Mouse (Mus musculus): ENCODE data around the gene Slc7a8.

The Slc7a8 gene

DNA sequence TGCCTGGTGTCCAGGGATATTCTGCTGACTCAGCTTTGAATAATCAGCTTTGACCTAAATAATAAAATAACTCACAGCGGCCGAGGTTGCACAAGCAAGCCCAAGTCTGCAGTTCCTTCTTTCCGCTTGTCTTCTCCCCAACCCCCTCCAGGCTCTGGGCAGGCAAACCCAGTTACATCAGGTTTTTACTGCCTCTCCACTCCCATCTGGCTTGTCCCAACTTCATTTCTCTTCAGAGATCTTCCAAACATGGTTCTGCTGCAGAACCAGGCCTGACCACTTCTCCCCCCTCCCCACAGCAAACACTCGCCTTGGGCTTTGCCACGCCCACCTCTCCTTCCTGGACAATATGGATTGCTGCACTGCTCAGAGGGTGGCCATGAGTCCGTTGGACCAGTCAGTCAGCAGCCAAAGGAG, 27.1 kb downstream of the Slc7a8 start:
- ChIA-PET CTCF (interaction anchor here in 3 of 4 experiments (0.6 to 1.4 kb wide), 5 partner anchors 31 to 502 kb away, joined by 3 to 6 read pairs (median 3); no protein-coding TSS in a partner anchor), POLR2A (interaction anchor here in 2 of 4 experiments (0.7 to 1.5 kb wide), 4 partner anchors 18 to 324 kb away, joined by 3 to 5 read pairs (median 3); partner anchors contain the start of gene Ngdn (in 1 of the 2))

DNA sequence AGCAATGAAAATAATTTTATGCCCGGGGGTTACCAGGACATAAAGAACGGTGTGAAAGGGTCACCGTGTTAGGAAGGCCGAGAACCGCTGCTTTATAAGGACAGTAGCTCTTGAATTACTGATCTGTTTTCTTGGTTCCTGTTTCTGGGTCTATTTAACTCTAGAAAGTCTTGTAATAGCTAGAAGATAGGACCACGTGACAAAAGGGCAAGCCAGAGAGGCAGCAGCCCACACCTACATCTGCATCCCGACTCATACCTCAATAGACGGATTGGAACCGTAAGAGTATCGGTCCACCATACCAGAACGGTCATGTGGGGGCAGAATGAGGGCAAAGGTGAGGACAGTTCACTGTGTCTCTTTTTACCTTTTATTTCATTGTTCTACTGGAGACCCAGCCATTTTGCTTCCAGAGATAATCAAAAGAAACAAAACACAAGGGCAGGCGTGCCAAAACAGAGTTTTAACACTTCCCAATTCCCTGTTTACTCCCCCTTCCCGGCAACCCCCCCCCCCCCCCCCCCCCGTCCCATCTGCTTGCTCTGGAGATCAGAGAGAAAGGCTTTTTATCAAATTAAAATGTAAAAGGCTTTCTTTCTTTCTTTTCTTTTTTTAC, 27.7 kb downstream of the Slc7a8 start:
- CTCF ChIA-PET = interaction anchor here in 2 of 4 experiments (0.6 to 1.4 kb wide), 2 partner anchors 32 to 502 kb away, joined by 3 to 6 read pairs; no protein-coding TSS in a partner anchor
- POLR2A ChIA-PET = interaction anchor here in 2 of 4 experiments (0.7 to 1.5 kb wide), 3 partner anchors 27 to 261 kb away, joined by 3 read pairs; partner anchors contain the start of gene Ngdn (in 1 of the 2)

DNA sequence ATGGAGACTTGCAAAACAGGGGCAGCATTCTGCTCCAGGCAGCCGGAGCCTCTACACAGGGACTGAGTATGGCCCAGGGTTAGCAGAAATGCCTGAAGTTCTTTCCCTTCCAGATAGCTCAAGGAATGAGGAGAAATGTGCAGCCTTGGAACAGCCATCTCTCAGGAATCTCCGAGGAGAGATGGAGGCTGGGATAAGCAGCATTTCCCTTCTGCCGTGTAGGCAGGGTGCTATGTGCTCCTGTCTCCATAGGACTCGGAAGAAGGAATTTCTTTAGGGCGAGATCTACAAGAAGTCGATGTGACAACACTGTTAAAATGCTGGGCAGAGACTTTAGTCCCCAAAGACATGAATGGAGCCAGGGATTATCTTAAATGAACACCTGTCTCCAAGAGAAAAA, 28.8 kb downstream of the Slc7a8 start:
- CTCF ChIA-PET = interaction anchor here in 1 of 4 experiments (0.6 to 1.4 kb wide), 2 partner anchors 33 to 272 kb away, joined by 3 read pairs; no protein-coding TSS in a partner anchor
- POLR2A ChIA-PET = interaction anchor here in 1 of 4 experiments (1.0 kb wide), 1 partner anchor 28 kb away, joined by 3 read pairs; no protein-coding TSS in a partner anchor

DNA sequence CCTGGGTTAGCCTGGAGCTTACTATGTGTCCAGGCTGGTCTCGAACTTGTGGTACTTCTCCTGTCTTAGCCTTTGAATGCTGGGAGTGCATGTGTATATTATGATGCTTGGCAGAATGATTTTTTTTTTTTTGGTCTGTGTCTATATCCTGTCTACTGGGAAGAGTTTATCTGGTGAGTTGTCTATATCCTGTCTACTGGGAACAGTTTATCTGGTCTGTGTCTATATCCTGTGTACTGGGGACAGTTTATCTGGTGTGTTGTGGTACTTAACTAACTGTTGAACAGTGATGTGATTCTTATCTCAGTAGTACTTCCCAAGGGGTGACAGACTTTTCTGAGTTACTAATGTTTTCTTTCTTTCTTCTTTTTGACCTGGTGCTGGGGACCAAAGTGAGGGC, 30.0 kb downstream of the Slc7a8 start:
- ChIA-PET POLR2A (no interaction called here), CTCF (interaction anchor here in 2 of 4 experiments (0.5 to 0.6 kb wide), 2 partner anchors 14 to 223 kb away, joined by 3 to 7 read pairs; no protein-coding TSS in a partner anchor)

DNA sequence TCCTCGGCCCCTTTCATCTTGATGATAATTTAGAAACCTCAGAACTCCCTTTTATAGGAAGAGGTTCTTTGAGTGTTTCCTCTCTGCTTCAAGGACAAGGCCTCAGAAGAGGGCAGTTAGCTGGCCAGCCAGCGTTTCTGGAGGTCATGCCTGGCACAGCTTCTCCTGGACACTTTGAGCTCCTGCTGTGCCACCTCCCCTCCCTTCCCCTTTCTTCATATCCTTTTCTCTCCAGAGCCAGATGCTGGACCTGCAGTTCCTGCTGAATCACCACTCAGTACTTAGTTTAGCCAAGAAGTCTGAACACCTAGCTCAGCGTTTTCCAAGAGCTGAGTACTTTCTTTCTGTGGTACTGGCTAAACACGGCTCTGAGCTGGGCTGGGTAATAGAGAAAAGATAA, 32.5 kb downstream of the Slc7a8 start:
- POLR2A ChIA-PET = interaction anchor here in 3 of 4 experiments (0.6 to 3.0 kb wide), 6 partner anchors 16 to 127 kb away, joined by 3 to 12 read pairs (median 3); partner anchors contain the start of gene 1700123O20Rik (in 1 of the 3)
- CTCF ChIA-PET = interaction anchor here in 2 of 4 experiments (1.2 to 2.6 kb wide), 2 partner anchors 37 to 94 kb away, joined by 3 to 8 read pairs; no protein-coding TSS in a partner anchor

DNA sequence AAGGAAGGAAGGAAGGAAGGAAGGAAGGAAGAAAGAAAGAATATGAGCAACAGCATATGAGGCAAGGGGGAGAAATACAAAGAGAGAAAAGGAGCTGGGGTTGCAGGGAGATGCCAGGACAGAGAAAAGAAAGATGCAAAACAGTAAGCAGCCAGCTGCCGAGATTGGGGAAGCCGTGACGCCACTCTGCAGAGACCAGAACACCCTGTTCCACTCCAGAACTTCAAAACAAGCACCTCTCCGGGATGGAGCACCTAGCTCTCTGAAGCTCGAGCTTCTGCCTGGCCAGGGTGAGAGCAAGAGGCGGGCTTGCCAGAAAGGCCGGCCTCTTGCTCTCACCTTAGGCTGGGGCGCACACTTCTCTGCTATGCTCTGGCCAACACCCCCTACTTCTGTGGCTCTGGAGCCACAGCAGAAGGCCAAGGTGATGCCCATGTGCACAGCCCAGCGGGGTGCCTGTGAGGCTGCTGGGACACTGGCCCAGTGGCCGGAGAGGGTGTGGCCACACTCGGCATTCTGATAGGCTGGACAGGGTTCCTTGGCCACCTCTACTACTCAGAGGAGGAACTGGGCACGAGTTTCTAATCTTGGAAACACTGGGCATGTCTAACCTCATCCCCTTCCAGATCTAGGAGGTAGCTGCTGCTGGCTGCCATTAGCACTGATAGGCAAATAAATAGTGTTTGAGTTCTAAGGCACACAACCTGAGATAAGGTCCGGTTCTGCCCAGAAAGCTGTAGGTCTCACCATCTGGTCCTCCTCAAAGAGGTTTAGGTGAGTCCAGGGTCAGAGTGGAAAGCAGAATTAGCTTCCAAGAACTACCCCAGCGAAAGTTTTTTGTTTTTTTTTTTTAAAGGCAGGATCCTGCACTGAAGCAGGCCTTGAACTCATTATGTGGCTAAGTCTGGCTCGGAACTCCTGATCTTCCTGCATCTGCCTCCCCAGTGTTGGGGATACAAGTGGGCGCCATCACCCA, 33.5 kb downstream of the Slc7a8 start:
- CTCF ChIA-PET = interaction anchor here in 2 of 4 experiments (0.5 to 2.6 kb wide), 3 partner anchors 38 to 944 kb away, joined by 3 to 8 read pairs (median 4); no protein-coding TSS in a partner anchor

DNA sequence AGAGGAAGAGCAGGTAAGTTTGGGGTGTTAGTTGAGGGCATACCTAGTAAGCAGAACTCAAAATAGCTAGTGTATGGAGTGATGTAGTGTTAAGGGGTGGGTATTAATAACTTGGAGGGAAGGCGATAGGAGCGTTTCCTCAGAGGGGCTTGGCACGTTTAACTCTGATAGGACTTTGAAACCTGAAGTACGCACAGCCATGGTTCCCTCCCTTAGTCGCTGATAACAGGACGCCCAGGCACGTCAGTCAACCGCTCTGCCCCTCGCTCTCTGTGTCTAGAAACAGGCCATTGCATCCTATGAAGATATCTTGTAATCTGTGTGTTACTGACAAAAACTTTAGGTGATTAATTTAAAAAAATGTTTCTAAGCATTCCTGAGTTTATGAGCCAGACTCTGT, 35.7 kb downstream of the Slc7a8 start:
- ChIA-PET CTCF (no interaction called here), POLR2A (no interaction called here)

More for the DNA sequence above, 33.5 kb downstream of the Slc7a8 start:
- POLR2A ChIA-PET = interaction anchor here (0.6 to 3.0 kb wide), 10 partner anchors 24 to 271 kb away, joined by 3 to 12 read pairs (median 3); partner anchors contain the start of gene 1700123O20Rik (in 1 of the 4)

DNA sequence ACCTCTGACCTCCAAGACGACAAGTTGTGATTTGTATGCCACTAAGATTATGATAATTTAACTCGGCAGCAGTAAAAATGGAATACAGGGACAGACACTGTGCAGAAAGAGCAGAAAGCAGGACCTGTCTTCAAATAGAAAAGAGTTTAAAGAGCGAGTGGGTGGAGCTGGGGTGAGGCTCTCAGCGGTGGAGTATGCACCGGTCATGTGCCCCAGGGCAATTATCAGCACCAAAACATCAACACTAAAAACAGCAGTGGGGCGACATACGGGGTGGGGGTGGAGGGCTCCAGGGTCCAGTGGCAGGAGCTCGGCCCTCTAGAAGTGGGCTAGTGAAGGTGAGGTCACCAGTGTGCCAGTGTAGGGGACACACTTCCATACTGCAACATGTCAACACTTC, 37.3 kb downstream of the Slc7a8 start:
- ChIA-PET POLR2A (no interaction called here), CTCF (interaction anchor here in 3 of 4 experiments (0.5 to 0.9 kb wide), 3 partner anchors 41 to 96 kb away, joined by 3 to 4 read pairs (median 3); no protein-coding TSS in a partner anchor)

DNA sequence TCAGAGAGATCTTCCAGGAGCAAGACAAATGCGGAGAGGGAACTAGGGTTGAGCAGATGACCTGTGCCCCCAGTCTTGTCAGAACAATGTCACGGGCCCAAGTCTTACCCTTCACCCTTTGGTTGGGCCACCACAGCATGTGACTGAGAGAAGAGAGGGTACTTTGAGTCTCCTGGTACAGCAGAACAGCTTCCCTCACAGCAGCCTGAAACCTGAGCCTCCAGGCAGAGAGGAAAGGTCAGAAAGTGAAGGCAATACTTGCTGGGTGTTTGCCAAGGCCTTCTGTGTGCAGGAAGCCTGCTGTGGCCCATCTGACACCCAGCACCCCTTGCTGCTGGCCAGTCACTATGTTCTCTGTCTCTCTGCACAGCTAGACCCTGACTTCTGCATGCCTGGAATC, 39.4 kb downstream of the Slc7a8 start:
- POLR2A ChIA-PET = no interaction called here
- CTCF ChIA-PET = interaction anchor here in 1 of 4 experiments (0.6 kb wide), 1 partner anchor 320 kb away, joined by 3 read pairs; no protein-coding TSS in a partner anchor

DNA sequence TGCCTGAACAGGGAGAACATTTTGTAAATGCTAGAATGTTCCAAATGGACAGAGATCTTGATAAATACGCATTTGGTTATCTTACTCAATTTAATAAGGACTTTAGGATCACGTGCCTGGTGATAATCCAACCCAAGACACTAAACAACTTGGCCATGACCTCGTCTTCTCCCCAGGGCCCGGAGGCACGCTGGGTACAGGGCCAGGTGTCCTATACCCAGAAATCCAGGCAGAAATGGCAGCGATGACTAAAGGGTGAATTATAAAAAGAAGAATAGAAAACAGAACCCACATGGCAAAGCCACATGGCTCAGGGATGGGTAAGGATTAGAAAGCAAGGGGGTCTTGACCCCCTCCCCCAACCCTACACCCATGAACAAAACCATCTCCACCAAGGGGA, 40.0 kb downstream of the Slc7a8 start:
- POLR2A ChIA-PET = no interaction called here
- CTCF ChIA-PET = no interaction called here

DNA sequence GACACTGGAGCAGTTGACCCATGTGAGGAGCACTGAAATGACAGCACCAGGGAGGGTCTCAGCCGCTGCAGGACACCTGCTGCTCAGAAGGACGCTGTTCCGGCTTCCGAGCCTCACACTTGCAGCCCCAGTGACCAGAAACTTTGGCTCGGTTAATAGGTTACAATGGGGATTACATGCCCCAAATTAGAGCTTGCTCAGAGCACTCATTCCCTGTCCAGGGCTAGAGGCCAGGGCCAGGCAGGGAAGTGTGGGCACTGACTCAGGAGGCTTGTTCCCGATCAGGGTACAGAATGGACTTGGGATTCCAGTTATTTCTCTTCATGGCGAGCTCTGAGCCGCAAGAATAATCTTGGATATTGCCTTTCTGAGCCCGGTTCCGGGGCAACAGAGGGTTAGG, 44.1 kb downstream of the Slc7a8 start:
- POLR2A ChIA-PET = interaction anchor here in 1 of 4 experiments (1.3 kb wide), 1 partner anchor 16 kb away, joined by 3 read pairs; no protein-coding TSS in a partner anchor
- CTCF ChIA-PET = no interaction called here

DNA sequence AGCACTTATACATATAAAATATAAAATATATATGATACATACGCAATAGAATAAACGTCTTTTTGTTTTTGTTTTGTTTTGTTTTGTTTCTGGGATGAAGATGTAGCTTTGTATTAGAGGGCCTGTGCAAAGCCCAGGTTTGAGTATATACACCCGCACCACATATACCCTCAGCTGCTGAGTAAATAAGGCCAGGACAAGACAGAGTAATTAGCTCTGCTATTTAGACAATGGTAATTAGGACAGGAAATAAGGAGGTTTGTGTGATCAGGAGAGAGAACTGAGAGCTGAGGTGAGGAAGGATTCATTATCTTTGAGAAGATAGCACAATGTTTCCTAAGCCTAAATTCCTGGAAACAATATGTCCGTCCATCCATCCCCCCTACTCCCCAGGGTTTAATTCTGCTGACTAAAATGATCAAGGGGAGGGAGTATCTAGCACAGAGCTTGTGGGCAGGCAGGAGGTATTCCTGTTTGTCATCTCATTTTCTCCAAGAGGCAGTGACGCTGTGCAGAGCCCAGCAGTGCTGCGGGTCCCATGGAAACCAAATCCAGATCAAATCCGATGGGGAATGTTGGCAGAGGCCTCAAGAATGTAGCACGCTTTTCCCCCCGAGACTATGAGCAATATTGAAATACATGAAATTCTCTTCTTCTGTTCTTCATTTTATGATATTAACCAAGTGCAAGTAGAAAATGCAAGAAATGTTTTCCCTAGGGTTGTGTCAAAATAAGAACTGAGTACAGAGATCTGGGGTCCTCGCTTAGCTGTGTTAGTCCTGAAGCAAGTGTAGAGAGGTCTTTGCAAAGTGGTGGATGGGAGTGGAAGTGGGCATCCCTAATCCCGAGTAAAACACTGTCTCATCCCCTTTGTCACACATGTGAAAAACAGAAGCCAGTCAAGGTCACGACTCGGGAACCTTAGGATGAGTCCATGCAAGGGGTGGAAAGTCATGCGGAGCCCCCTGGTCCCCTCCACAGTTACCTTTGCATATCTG, 44.9 kb downstream of the Slc7a8 start:
- ChIA-PET POLR2A (interaction anchor here in 2 of 4 experiments (0.6 to 1.3 kb wide), 5 partner anchors 9 to 156 kb away, joined by 3 to 4 read pairs (median 3); partner anchors contain the start of genes 1700123O20Rik (in 1 of the 2) and Acin1 (in 1 of the 2)), CTCF (no interaction called here)

DNA sequence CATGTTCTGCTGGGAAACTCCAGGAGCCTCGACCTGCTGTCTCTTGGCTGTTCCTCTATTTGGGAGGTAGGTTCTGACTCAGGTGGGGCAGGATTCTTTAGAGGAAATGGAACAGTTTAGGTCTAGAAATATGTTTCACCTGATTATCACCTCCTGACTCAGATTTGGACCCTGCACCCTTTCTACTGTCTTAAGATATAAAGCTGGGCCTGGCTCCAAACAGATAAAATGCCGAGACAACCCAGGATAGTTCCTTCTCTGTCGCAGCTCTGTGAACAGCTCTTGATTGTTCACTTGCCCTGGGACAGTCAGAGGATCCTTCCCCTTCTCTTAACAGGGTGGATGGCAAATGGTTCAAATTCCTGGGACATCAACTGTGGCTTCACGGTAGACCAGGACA, 46.5 kb downstream of the Slc7a8 start:
- ChIA-PET CTCF (no interaction called here), POLR2A (no interaction called here)

DNA sequence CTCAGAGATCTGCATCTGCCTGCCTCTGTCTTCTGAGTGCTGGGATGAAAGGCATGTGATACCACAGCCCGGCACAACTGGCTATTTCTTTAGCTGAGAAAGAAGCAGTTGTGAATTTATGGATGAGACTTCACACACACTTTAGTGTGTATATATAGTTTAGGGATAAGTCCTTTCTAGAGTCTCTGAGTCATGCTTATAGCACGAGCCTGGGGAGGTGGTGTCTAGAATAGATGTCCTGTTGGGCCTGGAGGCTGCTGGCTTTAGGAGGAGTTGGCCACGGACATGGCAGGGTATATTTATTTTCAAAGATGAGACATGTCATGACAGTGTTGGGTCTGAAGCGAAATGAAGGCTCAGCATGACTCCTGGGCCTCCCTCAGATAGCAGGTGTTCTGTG, 47.7 kb downstream of the Slc7a8 start:
- ChIA-PET POLR2A (no interaction called here), CTCF (no interaction called here)

DNA sequence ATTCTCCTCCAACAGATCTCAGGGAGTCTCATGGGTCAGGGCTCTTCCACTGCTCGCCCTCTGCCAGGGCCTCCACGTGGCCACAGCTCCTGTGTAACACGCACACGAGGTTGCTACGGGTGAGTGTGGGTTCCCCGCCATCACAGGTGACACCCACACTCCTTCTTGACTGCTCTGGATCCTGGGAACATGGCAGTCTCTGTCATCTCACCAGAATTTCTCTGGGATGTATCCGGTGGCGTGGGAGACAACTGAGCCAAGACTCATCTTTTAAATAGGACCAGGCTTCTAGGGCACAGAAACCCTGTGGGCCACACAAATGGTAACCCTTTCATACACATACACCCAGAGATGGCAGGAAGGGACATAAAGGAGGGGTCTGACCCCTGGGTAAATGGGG, 49.5 kb downstream of the Slc7a8 start:
- POLR2A ChIA-PET = no interaction called here
- CTCF ChIA-PET = interaction anchor here in 2 of 4 experiments (0.6 to 1.1 kb wide), 3 partner anchors 17 to 1130 kb away, joined by 3 to 4 read pairs (median 3); no protein-coding TSS in a partner anchor

DNA sequence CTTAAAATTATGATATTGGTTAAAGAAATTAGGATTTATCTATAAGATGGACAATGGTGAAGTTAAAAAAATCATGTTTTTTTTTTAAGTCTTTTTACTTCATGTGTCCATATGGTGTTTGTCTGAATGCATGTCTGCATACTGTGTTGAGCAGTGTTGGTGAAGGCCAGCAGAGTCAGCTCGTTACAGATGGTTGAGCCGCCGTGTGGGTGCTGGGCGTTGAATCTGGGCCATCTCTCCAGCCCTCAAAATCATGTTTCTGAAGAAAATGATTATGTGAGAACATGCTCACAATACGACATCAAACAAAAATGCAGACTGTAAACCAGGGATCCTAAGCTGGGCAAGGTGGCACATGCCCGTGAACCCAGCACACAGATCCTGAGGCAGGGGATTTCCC, 51.4 kb downstream of the Slc7a8 start:
- ChIA-PET POLR2A (interaction anchor here in 1 of 4 experiments (0.6 to 1.2 kb wide), 3 partner anchors 15 to 538 kb away, joined by 3 to 8 read pairs (median 3); partner anchors contain the start of gene 1700123O20Rik), CTCF (interaction anchor here in 3 of 4 experiments (0.6 to 2.2 kb wide), 3 partner anchors 16 to 139 kb away, joined by 3 to 9 read pairs (median 5); no protein-coding TSS in a partner anchor)
